Mouse (Mus musculus): Measurements from ENCODE around the gene Rchy1. TPM values are rescaled to one million over a fixed set of nuclear protein-coding genes. Genes with fewer than 3 reads are reported as not detected.

The Rchy1 gene
- total and polyA plus RNA-seq, 3 experiments = 24.8 to 74.4 (median 26.9) TPM

DNA sequence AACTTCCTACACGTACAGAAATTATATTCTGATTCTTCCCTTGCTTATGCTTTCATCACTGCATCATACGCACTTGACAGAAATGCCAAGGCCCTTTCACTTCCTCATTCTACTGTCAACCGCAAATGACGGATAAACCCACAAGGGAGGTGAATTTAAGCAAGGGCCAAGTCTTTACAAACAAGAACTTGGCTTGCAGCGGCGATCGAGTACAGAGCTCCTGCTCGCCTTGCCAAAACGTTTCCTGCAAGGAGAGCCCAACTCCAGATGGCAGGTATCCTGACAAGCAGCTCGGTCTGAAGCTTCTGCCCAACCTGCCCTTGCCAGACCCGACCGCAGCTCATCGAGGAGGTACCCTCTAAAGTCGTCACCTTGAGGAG, 619 bp downstream of the Rchy1 start:
- H3K79me2 ChIP-seq (ENCODE audit: control insufficient read depth, insufficient read depth, low read length, poor library complexity) = peaks cover 24% of the 10 kb centered on the region
- peak; percentile 95 for DNase-seq (ENCODE audit: low read depth, low spot score)
- peaks cover 0 to 36% of the 10 kb centered on the region in 2 experiments; a peak in 3 of 4 replicates for H3K36me3 ChIP-seq (ENCODE audit: control insufficient read depth in 1 of 2, insufficient read depth in 2 of 2, low read length in 2 of 2)
- no peaks in the 10 kb centered on the region for H3K9me3 ChIP-seq (replicated peaks; ENCODE audit: insufficient read depth, low read length)
- H3K4me1 ChIP-seq (ENCODE audit: control insufficient read depth in 1 of 2, insufficient read depth in 2 of 2, low read length in 2 of 2) = peaks cover 17 to 21% of the 10 kb centered on the region in 2 experiments
- H3K27me3 ChIP-seq (ENCODE audit: control insufficient read depth in 1 of 2, insufficient read depth in 2 of 2, low read length in 2 of 2) = no peaks in the 10 kb centered on the region
- H3K27ac ChIP-seq (ENCODE audit: control insufficient read depth, low read depth, low read length) = peak overlapping the region; percentile 98
- H3K9ac ChIP-seq (ENCODE audit: control insufficient read depth, low read depth, low read length, poor library complexity, severe bottlenecking) = peak overlapping the region; percentile 94
- H3K4me3 ChIP-seq (ENCODE audit: control insufficient read depth in 1 of 2, insufficient read depth in 1 of 2, low read depth in 2 of 2, low read length in 2 of 2) = peak overlapping the region; percentile 91 to 100
- TF ChIP-seq TCF12 (IDR thresholded peaks at IDR 0.05; ENCODE audit: low read depth, low read length) (peak; percentile 74), ZMIZ1 (IDR thresholded peaks at IDR 0.05; ENCODE audit: low read depth, low read length) (peak; percentile 61; the same call in 1 of the 2 replicates), SMC3 (IDR thresholded peaks at IDR 0.05; ENCODE audit: low read depth, low read length) (no peak), JUND (IDR thresholded peaks at IDR 0.05; ENCODE audit: low read depth, low read length) (no peak), RAD21 (IDR thresholded peaks at IDR 0.05; ENCODE audit: low read depth, low read length) (no peak; the same call in 1 of the 2 replicates), ZNF384 (IDR thresholded peaks at IDR 0.05; ENCODE audit: low read depth, low read length) (0 out of 2 replicates have a peak, but pooled peaks have one; percentile 13), MYB (IDR thresholded peaks at IDR 0.05; ENCODE audit: low read depth, low read length) (peak; percentile 42; the same call in 1 of the 2 replicates), SIN3A (IDR thresholded peaks at IDR 0.05; ENCODE audit: low read length) (peak; percentile 97), TBP (IDR thresholded peaks at IDR 0.05; ENCODE audit: low read depth, low read length) (peak; percentile 94), MAZ (IDR thresholded peaks at IDR 0.05; ENCODE audit: low read depth, low read length) (0 out of 2 replicates have a peak, but pooled peaks have one; percentile 61), POLR2AphosphoS5 (IDR thresholded peaks at IDR 0.05; ENCODE audit: borderline replicate concordance, low read depth, low read length) (no peak), MAFK (IDR thresholded peaks at IDR 0.05; ENCODE audit: borderline replicate concordance, low read depth, low read length) (peak; percentile 61; the same call in 1 of the 2 replicates), ETS1 (IDR thresholded peaks at IDR 0.05; ENCODE audit: low read depth, low read length) (peak; percentile 97), MYC (IDR thresholded peaks at IDR 0.05; ENCODE audit: low read depth, low read length) (peak; percentile 86), EP300 (IDR thresholded peaks at IDR 0.05; ENCODE audit: low read depth in 1 of 2, low read length in 2 of 2) (peak; percentile 78 to 90), MXI1 (IDR thresholded peaks at IDR 0.05; ENCODE audit: low read depth, low read length) (peak; percentile 88), CHD1 (IDR thresholded peaks at IDR 0.05; ENCODE audit: low read depth, low read length) (peak; percentile 31; the same call in 1 of the 2 replicates), ZC3H11A (IDR thresholded peaks at IDR 0.05; ENCODE audit: low read depth, low read length) (no peak), MAX (IDR thresholded peaks at IDR 0.05; ENCODE audit: low read length) (peak; percentile 82), RCOR1 (IDR thresholded peaks at IDR 0.05; ENCODE audit: low read depth, low read length) (peak; percentile 90), ELF1 (IDR thresholded peaks at IDR 0.05; ENCODE audit: low read depth, low read length) (peak; percentile 88), HCFC1 (IDR thresholded peaks at IDR 0.05; ENCODE audit: low read depth, low read length) (no peak; the same call in 1 of the 2 replicates), KAT2A (conservative IDR thresholded peaks at IDR 0.05; ENCODE audit: low read depth, low read length) (peak; percentile 55; the same call in 1 of the 2 replicates), CTCF (IDR thresholded peaks at IDR 0.05 in 2 of 3, conservative IDR thresholded peaks at IDR 0.05 in 1 of 3; ENCODE audit: control insufficient read depth in 1 of 3, insufficient read depth in 1 of 3, low read depth in 2 of 3, low read length in 3 of 3, poor library complexity in 1 of 3, severe bottlenecking in 1 of 3) (no peak), USF1 (IDR thresholded peaks at IDR 0.05; ENCODE audit: low read depth, low read length) (no peak), POLR2A (IDR thresholded peaks at IDR 0.05; ENCODE audit: control insufficient read depth in 1 of 2, insufficient read depth in 1 of 2, low read depth in 1 of 2, low read length in 2 of 2, poor library complexity in 1 of 2) (no peak; a peak in 1 of 4 replicates), NRF1 (IDR thresholded peaks at IDR 0.05; ENCODE audit: insufficient read depth, low read depth, low read length, poor library complexity, severe bottlenecking) (peak; percentile 11; the same call in 1 of the 2 replicates), MEF2A (IDR thresholded peaks at IDR 0.05; ENCODE audit: extremely low read depth, insufficient replicate concordance, low read depth, low read length, poor library complexity, severe bottlenecking) (peak; percentile 16; the same call in 1 of the 2 replicates), POLR2AphosphoS2 (IDR thresholded peaks at IDR 0.05; ENCODE audit: low read length) (0 out of 2 replicates have a peak, but pooled peaks have one; percentile 14)

Data from MEL (cell line).